ENCODE assay signal across 23 mouse cellular contexts in the genomic region with DNA sequence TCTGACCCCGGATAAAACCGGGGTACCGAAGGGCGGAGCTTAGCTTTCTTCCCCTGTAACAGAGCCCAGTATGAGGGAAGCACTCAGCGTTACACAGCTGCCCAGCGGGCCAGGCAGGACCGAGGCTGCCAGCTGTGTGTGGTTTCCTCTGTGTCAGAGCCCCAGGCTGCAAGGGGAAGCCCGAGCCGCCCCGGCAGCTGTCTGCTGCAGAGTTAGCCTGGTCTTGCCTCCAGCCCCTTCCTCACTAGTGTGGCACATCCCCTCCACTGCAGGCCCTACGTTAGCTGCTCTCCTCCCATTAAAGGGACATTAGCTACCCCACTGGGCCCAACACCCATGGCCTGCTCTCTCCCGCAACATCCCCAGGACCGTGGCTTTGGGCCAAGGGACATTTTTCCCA. TPM values are rescaled to one million over a fixed set of nuclear protein-coding genes. Genes with fewer than 3 reads are reported as not detected.
A peak's percentile ranks its signal among the peaks of the same experiment; 100 is the strongest.
DNase-seq lines count a peak whose midpoint lies in the region; ATAC-seq lines count a peak whose summit lies in the region.
"Had no signal": no experiment of that assay in that cellular context is flagged by ENCODE, and none has a peak within 500 bp of the region (broad histone marks: within the 10 kb centered on the region; RNA-seq: fewer than 3 reads in every experiment).

No protein-coding gene starts in this region.

- H3K27me3 ChIP-seq in forebrain, embryonic 13.5 days, result peaks cover 23% of the 10 kb centered on the region; the same call in 1 of the 2 replicates
- 0 out of 2 replicates have a peak, but pooled peaks cover 17% of the 10 kb centered on the region for H3K27me3 ChIP-seq in forebrain, embryonic 10.5 days (ENCODE audit: poor library complexity, severe bottlenecking)
- H3K27me3 ChIP-seq in forebrain, embryonic 15.5 days, result no peaks in the 10 kb centered on the region; the same call in 1 of the 2 replicates
- peaks cover 3% of the 10 kb centered on the region; the same call in 1 of the 2 replicates for H3K27me3 ChIP-seq in heart, embryonic 11.5 days (ENCODE audit: control insufficient read depth, insufficient read depth, low read length)
- H3K27me3 ChIP-seq: liver, embryonic 12.5 days; lung, embryonic 15.5 days had no signal

- H3K9ac ChIP-seq in forebrain, embryonic 13.5 days, result peak overlapping the region; percentile 26; the same call in 1 of the 2 replicates
- no peak overlapping the region for H3K9ac ChIP-seq in forebrain, embryonic 15.5 days (replicated peaks)
- H3K9ac ChIP-seq in heart, embryonic 11.5 days (ENCODE audit: low read depth, low read length), result no peak overlapping the region
- H3K9ac ChIP-seq: embryonic facial prominence, embryonic 15.5 days; liver, embryonic 12.5 days; lung, embryonic 15.5 days; midbrain, embryonic 12.5 days had no signal

- no peaks in the 10 kb centered on the region for H3K9me3 ChIP-seq in forebrain, embryonic 13.5 days (replicated peaks)
- no peaks in the 10 kb centered on the region for H3K9me3 ChIP-seq in forebrain, embryonic 10.5 days
- no peaks in the 10 kb centered on the region for H3K9me3 ChIP-seq in forebrain, embryonic 15.5 days
- H3K9me3 ChIP-seq in heart, embryonic 11.5 days (replicated peaks; ENCODE audit: control insufficient read depth, low read length), result no peaks in the 10 kb centered on the region
- H3K9me3 ChIP-seq: embryonic facial prominence, embryonic 15.5 days; liver, embryonic 12.5 days; lung, embryonic 15.5 days; midbrain, embryonic 12.5 days had no signal

- H3K4me1 ChIP-seq in forebrain, embryonic 13.5 days, result peaks cover 17% of the 10 kb centered on the region
- H3K4me1 ChIP-seq in forebrain, embryonic 10.5 days, result peaks cover 18% of the 10 kb centered on the region
- peaks cover 25% of the 10 kb centered on the region for H3K4me1 ChIP-seq in forebrain, embryonic 15.5 days
- no peaks in the 10 kb centered on the region for H3K4me1 ChIP-seq in heart, embryonic 11.5 days (ENCODE audit: control insufficient read depth, insufficient read depth, low read length)
- H3K4me1 ChIP-seq: liver, embryonic 12.5 days; lung, embryonic 15.5 days had no signal

- WGBS in forebrain, embryonic 13.5 days, result 46% methylated on average over 13 of the region's 13 CpGs
- 55% methylated on average over 13 of the region's 13 CpGs for WGBS in forebrain, embryonic 10.5 days
- WGBS in forebrain, embryonic 15.5 days, result 51% methylated on average over 12 of the region's 13 CpGs
- WGBS in heart, embryonic 11.5 days (ENCODE audit: insufficient replicate concordance), result 60% methylated on average over 13 of the region's 13 CpGs

- intact Hi-C loops in gastrocnemius, postnatal 36 days (cut with DNase I), result no loop called here

- no peak overlapping the region for H3K27ac ChIP-seq in forebrain, embryonic 13.5 days
- H3K27ac ChIP-seq in forebrain, embryonic 10.5 days, result no peak overlapping the region
- 0 out of 2 replicates have a peak overlapping the region, but pooled peaks have one; percentile 34 for H3K27ac ChIP-seq in forebrain, embryonic 15.5 days (replicated peaks)
- H3K27ac ChIP-seq in heart, embryonic 11.5 days (ENCODE audit: low read depth, low read length), result no peak overlapping the region
- H3K27ac ChIP-seq: embryonic facial prominence, embryonic 15.5 days; left cerebral cortex, adult 2 months; liver, embryonic 12.5 days; lung, embryonic 15.5 days; macrophage; midbrain, embryonic 12.5 days had no signal

- H3K4me3 ChIP-seq in forebrain, embryonic 13.5 days, result no peak overlapping the region
- H3K4me3 ChIP-seq in forebrain, embryonic 10.5 days, result no peak overlapping the region
- H3K4me3 ChIP-seq in forebrain, embryonic 15.5 days, result no peak overlapping the region
- no peak overlapping the region for H3K4me3 ChIP-seq in heart, embryonic 11.5 days (ENCODE audit: low read depth, low read length)
- H3K4me3 ChIP-seq: embryonic facial prominence, embryonic 15.5 days; left cerebral cortex, adult 2 months; liver, embryonic 12.5 days; lung, embryonic 15.5 days; midbrain, embryonic 12.5 days had no signal

- DNase-seq in forebrain, embryonic 10.5 days (ENCODE audit: extremely low spot score, low spot score), result no peak
- DNase-seq in retina, postnatal 1 day, result peak; percentile 70
- no peak for DNase-seq in retina, embryonic 14.5 days (ENCODE audit: low spot score)
- DNase-seq in gastrocnemius, postnatal 36 days, result no peak
- DNase-seq: adrenal gland, postnatal 36 days; B cell, adult 2 months; cerebellum, adult 9-10 months; gastrocnemius, postnatal 25 days; kidney, adult 11 months; kidney, postnatal 10 days; right cerebral cortex, postnatal 14 days; thymus, postnatal 14 days had no signal

- no peaks in the 10 kb centered on the region for H3K36me3 ChIP-seq in forebrain, embryonic 13.5 days (ENCODE audit: poor library complexity, severe bottlenecking)
- no peaks in the 10 kb centered on the region for H3K36me3 ChIP-seq in forebrain, embryonic 10.5 days (replicated peaks)
- H3K36me3 ChIP-seq in forebrain, embryonic 15.5 days, result no peaks in the 10 kb centered on the region
- H3K36me3 ChIP-seq in heart, embryonic 11.5 days (ENCODE audit: control insufficient read depth, insufficient read depth, low read length), result no peaks in the 10 kb centered on the region
- H3K36me3 ChIP-seq: embryonic facial prominence, embryonic 15.5 days; liver, embryonic 12.5 days; lung, embryonic 15.5 days; midbrain, embryonic 12.5 days had no signal

- H3K4me2 ChIP-seq in forebrain, embryonic 13.5 days, result no peak overlapping the region
- no peak overlapping the region for H3K4me2 ChIP-seq in forebrain, embryonic 15.5 days (replicated peaks)
- no peak overlapping the region for H3K4me2 ChIP-seq in heart, embryonic 11.5 days
- H3K4me2 ChIP-seq: embryonic facial prominence, embryonic 15.5 days; liver, embryonic 12.5 days; lung, embryonic 15.5 days; midbrain, embryonic 12.5 days had no signal

- peak; percentile 67; the same call in 1 of the 2 replicates for ATAC-seq in forebrain, embryonic 13.5 days
- ATAC-seq in forebrain, embryonic 15.5 days (replicated peaks), result peak; percentile 70
- ATAC-seq in monocyte, adult 5-6 weeks (replicated peaks; ENCODE audit: insufficient number of reproducible peaks, low FRiP score, low TSS enrichment, poor library complexity, severe bottlenecking), result no peak
- ATAC-seq in heart, embryonic 11.5 days (replicated peaks; ENCODE audit: insufficient number of reproducible peaks, low FRiP score, low TSS enrichment), result no peak
- ATAC-seq: liver, embryonic 12.5 days had no signal

RNA-seq across cellular contexts. Expression of a gene that starts 25.1 kb away (rescaled TPM):
- polyA plus RNA-seq in forebrain, embryonic 13.5 days (2015; fragmentation: Nextera tagmentation; extraction: Ambion mirVana), result 4.7 and 4.9 TPM in 2 replicates
- polyA plus RNA-seq in forebrain, embryonic 10.5 days (2016; fragmentation: Nextera tagmentation; extraction: Ambion mirVana), result 0.20 and 0.42 TPM in 2 replicates
- polyA plus RNA-seq in forebrain, embryonic 15.5 days (2015; fragmentation: Nextera tagmentation; extraction: Ambion mirVana), result 7.9 and 8.2 TPM in 2 replicates
- total RNA-seq in monocyte, adult 5-6 weeks (2017), result not detected in 3 replicates
- polyA plus RNA-seq in heart, embryonic 11.5 days (2014; fragmentation: Nextera tagmentation; extraction: Ambion mirVana), result 0.16 and 0.18 TPM in 2 replicates
- under 1 TPM; 0.05 to 0.10 TPM for total RNA-seq in gastrocnemius, postnatal 36 days (2021)
- polyA plus RNA-seq: limb, embryonic 11.5 days; liver, embryonic 12.5 days; lung, embryonic 15.5 days; macrophage had no signal

Comparison
In these comparisons a context has a peak if more than half of its experiments do, and no peak if none do; other contexts are left out.
1. ATAC-seq: peak in forebrain, embryonic 13.5 days (single experiment) and forebrain, embryonic 15.5 days (single experiment); none in monocyte, adult 5-6 weeks (single experiment) and heart, embryonic 11.5 days (single experiment).